Mouse (Mus musculus) midbrain, embryonic 12.5 days (tissue): ENCODE data around the gene Gli2. TPM values are rescaled to one million over a fixed set of nuclear protein-coding genes. Genes with fewer than 3 reads are reported as not detected.
A peak's percentile ranks its signal among the peaks of the same experiment; 100 is the strongest.

Source experiments
- ATAC-seq: fragments of 200-750 bp; cut with Nextera tagmentation; 2 replicates; pipeline ENCODE4 v1.8.0; 2017; ENCODE audit warnings: low read depth, moderate TSS enrichment, moderate library complexity; ENCODE audit not compliant: low FRiP score
- H3K27ac ChIP-seq: fragments of 300-500 bp; sonication (generic); replicated peaks from 2 replicates; pipeline ENCODE4 v1.5.1; 2016; ENCODE audit warnings: mild to moderate bottlenecking
- H3K27me3 ChIP-seq: fragments of 300-500 bp; sonication (generic); 2 replicates; pipeline ENCODE4 v1.6.1; 2016; ENCODE audit warnings: mild to moderate bottlenecking
- H3K36me3 ChIP-seq: fragments of 300-500 bp; sonication (generic); 2 replicates; pipeline ENCODE4 v1.6.1; 2016
- H3K4me1 ChIP-seq: fragments of 300-500 bp; sonication (generic); 2 replicates; pipeline ENCODE4 v1.6.1; 2016
- H3K4me2 ChIP-seq: fragments of 300-500 bp; sonication (generic); replicated peaks from 2 replicates; pipeline ENCODE4 v1.6.1; 2016; ENCODE audit warnings: mild to moderate bottlenecking, moderate library complexity
- H3K4me3 ChIP-seq: fragments of 300-500 bp; sonication (generic); 2 replicates; pipeline ENCODE4 v1.5.1; 2016; ENCODE audit warnings: mild to moderate bottlenecking
- H3K9ac ChIP-seq: fragments of 300-500 bp; sonication (generic); replicated peaks from 2 replicates; pipeline ENCODE4 v1.6.1; 2016; ENCODE audit warnings: mild to moderate bottlenecking, moderate library complexity
- H3K9me3 ChIP-seq: fragments of 300-500 bp; sonication (generic); 2 replicates; pipeline ENCODE4 v1.6.1; 2016; ENCODE audit warnings: mild to moderate bottlenecking
- WGBS: fragments of 180-500 bp; shearing (Covaris S2); methylation state at CpG from one replicate; pipeline ENCODE4 v1.1.7; 2016; 5-methylcytosine and 5-hydroxymethylcytosine counted together
- polyA plus RNA-seq: library from polyadenylated mRNA; unstranded; fragments of >200 nt; fragmentation: Nextera tagmentation; extraction: Ambion mirVana; gene quantifications from 2 replicates; pipeline ENCODE4 v1.2.1, GENCODE M21; 2016

The Gli2 gene
- polyA plus RNA-seq, 1 experiment from 2014 or later = 8.6 TPM

GRCm38 (mm10) chr1:118927543-118928354 lies 125.7 kb downstream of the Gli2 start:
- H3K4me3 ChIP-seq = no peak overlapping the region
- no peaks in the 10 kb centered on the region for H3K9me3 ChIP-seq
- H3K9ac ChIP-seq = no peak overlapping the region
- H3K36me3 ChIP-seq = no peaks in the 10 kb centered on the region
- H3K27me3 ChIP-seq = no peaks in the 10 kb centered on the region; the same call in 1 of the 2 replicates
- no peaks in the 10 kb centered on the region for H3K4me1 ChIP-seq
- no peak for ATAC-seq
- no peak overlapping the region for H3K4me2 ChIP-seq
- H3K27ac ChIP-seq = no peak overlapping the region
- 73% methylated on average over 12 of the region's 12 CpGs for WGBS

GRCm38 (mm10) chr1:118926556-118926955 lies 126.9 kb downstream of the Gli2 start:
- no peak overlapping the region for H3K4me2 ChIP-seq
- H3K9me3 ChIP-seq = no peaks in the 10 kb centered on the region
- no peak for ATAC-seq
- no peaks in the 10 kb centered on the region for H3K36me3 ChIP-seq
- no peak overlapping the region for H3K4me3 ChIP-seq
- WGBS = 92% methylated on average over 7 of the region's 7 CpGs
- no peak overlapping the region for H3K9ac ChIP-seq
- H3K4me1 ChIP-seq = peaks cover 10% of the 10 kb centered on the region
- H3K27me3 ChIP-seq = no peaks in the 10 kb centered on the region; the same call in 1 of the 2 replicates
- no peak overlapping the region for H3K27ac ChIP-seq

GRCm38 (mm10) chr1:118922189-118922588 lies 131.2 kb downstream of the Gli2 start:
- H3K4me1 ChIP-seq = peaks cover 16% of the 10 kb centered on the region
- no peak overlapping the region for H3K4me2 ChIP-seq
- H3K27ac ChIP-seq = no peak overlapping the region
- H3K4me3 ChIP-seq = no peak overlapping the region
- 0 out of 2 replicates have a peak, but pooled peaks cover 5% of the 10 kb centered on the region for H3K9me3 ChIP-seq
- ATAC-seq = no peak
- 0 out of 2 replicates have a peak, but pooled peaks cover 10% of the 10 kb centered on the region for H3K27me3 ChIP-seq
- no peak overlapping the region for H3K9ac ChIP-seq
- 80% methylated on average over 6 of the region's 6 CpGs for WGBS
- no peaks in the 10 kb centered on the region for H3K36me3 ChIP-seq

GRCm38 (mm10) chr1:118917520-118918220 lies 135.7 kb downstream of the Gli2 start:
- H3K27ac ChIP-seq = no peak overlapping the region
- 0 out of 2 replicates have a peak, but pooled peaks cover 5% of the 10 kb centered on the region for H3K9me3 ChIP-seq
- H3K36me3 ChIP-seq = no peaks in the 10 kb centered on the region
- WGBS = 82% methylated on average over 7 of the region's 7 CpGs
- ATAC-seq = no peak
- H3K9ac ChIP-seq = no peak overlapping the region
- H3K4me2 ChIP-seq = no peak overlapping the region
- H3K4me1 ChIP-seq = peaks cover 49% of the 10 kb centered on the region
- H3K4me3 ChIP-seq = no peak overlapping the region
- H3K27me3 ChIP-seq = peaks cover 20% of the 10 kb centered on the region; the same call in 1 of the 2 replicates

GRCm38 (mm10) chr1:118916477-118917075 lies 136.8 kb downstream of the Gli2 start:
- Histone ChIP-seq H3K9me3 (0 out of 2 replicates have a peak, but pooled peaks cover 5% of the 10 kb centered on the region), H3K36me3 (no peaks in the 10 kb centered on the region), H3K4me2 (no peak overlapping the region), H3K27me3 (peaks cover 28% of the 10 kb centered on the region; the same call in 1 of the 2 replicates), H3K4me3 (no peak overlapping the region), H3K27ac (peak overlapping the region; percentile 35; the same call in 1 of the 2 replicates), H3K9ac (no peak overlapping the region), H3K4me1 (peaks cover 51% of the 10 kb centered on the region)
- no peak for ATAC-seq
- WGBS = 61% methylated on average over 12 of the region's 12 CpGs

- Histone ChIP-seq H3K9me3 (no peaks in the 10 kb centered on the region), H3K36me3 (no peaks in the 10 kb centered on the region), H3K4me1 (peaks cover 76% of the 10 kb centered on the region), H3K4me2 (0 out of 2 replicates have a peak overlapping the region, but pooled peaks have one; percentile 2), H3K4me3 (no peak overlapping the region), H3K27me3 (peaks cover 28% of the 10 kb centered on the region), H3K27ac (peak overlapping the region; percentile 39), H3K9ac (no peak overlapping the region; the same call in 1 of the 2 replicates)
- 34% methylated on average over 17 of the region's 17 CpGs for WGBS
- no peak for ATAC-seq
These were observed 139.7 kb downstream of the Gli2 start for GRCm38 (mm10) chr1:118913414-118914385.

GRCm38 (mm10) chr1:118912929-118913328 lies 140.5 kb downstream of the Gli2 start:
- 18% methylated on average over 6 of the region's 6 CpGs for WGBS
- Histone ChIP-seq H3K4me2 (0 out of 2 replicates have a peak overlapping the region, but pooled peaks have one; percentile 2), H3K9me3 (no peaks in the 10 kb centered on the region), H3K4me3 (no peak overlapping the region), H3K27me3 (peaks cover 32% of the 10 kb centered on the region), H3K4me1 (peaks cover 76% of the 10 kb centered on the region), H3K27ac (peak overlapping the region; percentile 31; the same call in 1 of the 2 replicates), H3K9ac (no peak overlapping the region), H3K36me3 (no peaks in the 10 kb centered on the region)
- ATAC-seq = peak; percentile 47

GRCm38 (mm10) chr1:118911427-118911727 lies 142.0 kb downstream of the Gli2 start:
- ATAC-seq = no peak; the same call in 1 of the 2 replicates
- Histone ChIP-seq H3K27me3 (peaks cover 34% of the 10 kb centered on the region), H3K27ac (peak overlapping the region; percentile 70), H3K36me3 (no peaks in the 10 kb centered on the region), H3K9ac (no peak overlapping the region), H3K4me1 (peaks cover 63% of the 10 kb centered on the region), H3K4me3 (no peak overlapping the region), H3K9me3 (no peaks in the 10 kb centered on the region), H3K4me2 (no peak overlapping the region)
- 0% methylated on average over 3 of the region's 3 CpGs for WGBS

GRCm38 (mm10) chr1:118910693-118911426 lies 142.6 kb downstream of the Gli2 start:
- no peak overlapping the region for H3K4me3 ChIP-seq
- H3K9me3 ChIP-seq = no peaks in the 10 kb centered on the region
- no peaks in the 10 kb centered on the region for H3K36me3 ChIP-seq
- 8% methylated on average over 13 of the region's 13 CpGs for WGBS
- peaks cover 34% of the 10 kb centered on the region for H3K27me3 ChIP-seq
- peak overlapping the region; percentile 27 for H3K4me2 ChIP-seq
- H3K9ac ChIP-seq = no peak overlapping the region
- ATAC-seq = peak; percentile 74
- peaks cover 58% of the 10 kb centered on the region for H3K4me1 ChIP-seq
- H3K27ac ChIP-seq = peak overlapping the region; percentile 70

- Histone ChIP-seq H3K9me3 (no peaks in the 10 kb centered on the region), H3K4me3 (no peak overlapping the region), H3K27ac (no peak overlapping the region), H3K27me3 (peaks cover 33% of the 10 kb centered on the region), H3K36me3 (no peaks in the 10 kb centered on the region), H3K4me1 (peaks cover 67% of the 10 kb centered on the region), H3K4me2 (no peak overlapping the region), H3K9ac (no peak overlapping the region)
- 88% methylated on average over 3 of the region's 3 CpGs for WGBS
- ATAC-seq = no peak
These were observed 144.4 kb downstream of the Gli2 start for GRCm38 (mm10) chr1:118909051-118909450.
